Mouse (Mus musculus) neural tube, embryonic 14.5 days (tissue): ENCODE measurements around the gene Zfp383. TPM values are rescaled to one million over a fixed set of nuclear protein-coding genes. Genes with fewer than 3 reads are reported as not detected.
"Not testable (repeated sequence)": the region's sequence is repeated elsewhere in the genome, so short reads cannot be mapped to it uniquely, and the experiment has no call there.

ENCODE experiments used
- ATAC-seq: fragments of 200-750 bp; cut with Nextera tagmentation; 2 replicates; pipeline ENCODE4 v1.8.0; 2017; ENCODE audit warnings: low read depth, mild to moderate bottlenecking, moderate TSS enrichment, moderate library complexity
- H3K27ac ChIP-seq: fragments of 300-500 bp; sonication (generic); 2 replicates; pipeline ENCODE4 v1.5.1; 2014; ENCODE audit warnings: low read depth, mild to moderate bottlenecking, control low read depth, low read length, moderate library complexity, mixed read lengths
- H3K27me3 ChIP-seq: fragments of 300-500 bp; sonication (generic); 2 replicates; pipeline ENCODE4 v1.6.1; 2014; ENCODE audit warnings: low read length; ENCODE audit not compliant: control insufficient read depth, insufficient read depth
- H3K36me3 ChIP-seq: fragments of 300-500 bp; sonication (generic); 2 replicates; pipeline ENCODE4 v1.6.1; 2014; ENCODE audit warnings: low read length, mixed read lengths; ENCODE audit not compliant: control insufficient read depth, insufficient read depth
- H3K4me1 ChIP-seq: fragments of 300-500 bp; sonication (generic); 2 replicates; pipeline ENCODE4 v1.6.1; 2014; ENCODE audit warnings: low read length; ENCODE audit not compliant: control insufficient read depth, insufficient read depth
- H3K4me2 ChIP-seq: fragments of 300-500 bp; sonication (generic); 2 replicates; pipeline ENCODE4 v1.6.1; 2014; ENCODE audit warnings: mild to moderate bottlenecking, low read depth, low read length, control low read depth
- H3K4me3 ChIP-seq: fragments of 300-500 bp; sonication (generic); 2 replicates; pipeline ENCODE4 v1.5.1; 2014; ENCODE audit warnings: low read depth, low read length, control low read depth, mixed read lengths
- H3K9ac ChIP-seq: fragments of 300-500 bp; sonication (generic); replicated peaks from 2 replicates; pipeline ENCODE4 v1.6.1; 2014; ENCODE audit warnings: low read depth, mild to moderate bottlenecking, control low read depth, low read length, mixed read lengths
- H3K9me3 ChIP-seq: fragments of 300-500 bp; sonication (generic); 2 replicates; pipeline ENCODE4 v1.6.1; 2016; ENCODE audit warnings: low read length; ENCODE audit not compliant: control insufficient read depth
- WGBS: fragments of 180-500 bp; shearing (Covaris S2); extraction: QIAGEN DNeasy Blood & Tissue Kit; methylation state at CpG from one replicate; pipeline ENCODE4 v1.1.7; 2014; 5-methylcytosine and 5-hydroxymethylcytosine counted together
- polyA plus RNA-seq: library from polyadenylated mRNA; unstranded; fragments of >200 nt; fragmentation: Nextera tagmentation; extraction: Ambion mirVana; gene quantifications from 2 replicates; pipeline ENCODE4 v1.2.1, GENCODE M21; 2014

The Zfp383 gene
- 7.7 and 9.7 TPM in 2 replicates for polyA plus RNA-seq

DNA sequence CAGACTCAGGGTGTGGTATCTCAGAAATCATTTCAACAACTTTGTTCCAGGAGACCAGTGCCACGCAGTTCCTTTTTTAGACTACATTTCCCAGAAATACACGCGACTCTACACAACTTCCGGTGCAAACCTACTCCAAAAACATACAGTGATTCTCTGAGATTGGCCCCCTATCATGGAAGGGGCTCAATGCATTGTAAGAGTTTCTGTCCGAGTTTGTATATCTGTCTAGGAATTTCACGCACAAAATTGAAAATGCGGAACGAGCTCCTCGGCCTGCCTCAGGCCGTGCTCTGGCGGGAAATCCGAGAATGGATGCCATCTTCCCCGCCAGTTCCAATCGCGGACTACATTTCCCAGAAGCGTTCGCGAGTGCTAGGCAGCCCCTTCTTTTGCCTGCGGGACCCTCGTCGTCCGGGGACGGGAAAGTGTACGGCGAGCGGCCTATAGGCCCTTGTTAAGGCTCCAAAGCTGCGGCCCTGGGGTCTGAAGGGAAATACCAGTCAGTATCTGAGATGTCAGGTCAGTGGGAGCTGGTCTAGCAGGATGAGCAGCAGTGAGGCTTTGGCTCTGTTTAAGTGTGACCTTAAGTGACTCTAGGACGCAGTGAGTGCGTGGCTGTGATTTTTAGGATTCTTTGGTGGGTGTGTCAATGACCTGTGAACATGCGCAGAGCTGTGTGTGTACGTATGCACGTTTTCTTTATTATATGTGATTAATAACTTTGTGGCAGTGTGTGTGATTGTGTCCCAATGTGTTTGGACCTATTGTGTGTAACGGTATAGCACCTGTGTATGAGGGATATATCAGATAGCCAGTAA lies at the start of gene Zfp383:
TSS of gene Zfp383 (plus strand) at position 94 of the 821 bp plus-strand sequence.
- H3K27ac ChIP-seq: peak within 1 kb of the TSS; percentile 97
- peak within 1 kb of the TSS; percentile 57 for H3K4me3 ChIP-seq
- H3K9me3 ChIP-seq: no peaks in the 10 kb centered on the region
- ATAC-seq: peak; percentile 84
- peak within 1 kb of the TSS; percentile 67 for H3K4me2 ChIP-seq
- H3K4me1 ChIP-seq: peaks cover 15% of the 10 kb centered on the region
- H3K27me3 ChIP-seq: no peaks in the 10 kb centered on the region
- peak within 1 kb of the TSS; percentile 63 for H3K9ac ChIP-seq
- under 1% methylated on average over 33 of the region's 33 CpGs for WGBS
- H3K36me3 ChIP-seq: peaks cover 11% of the 10 kb centered on the region

GRCm38 (mm10) chr7:29859532-29860517 lies 48.2 kb upstream of the Zfp383 start, which contains the start of gene Zfp420:
Gene Zfp420, plus strand, starts transcription at chr7:29859979.
- Histone ChIP-seq H3K27ac (peak within 1 kb of the TSS; percentile 60; the same call in 1 of the 2 replicates), H3K9ac (peak within 1 kb of the TSS; percentile 69), H3K4me2 (peak within 1 kb of the TSS; percentile 72), H3K27me3 (no peaks in the 10 kb centered on the region), H3K4me3 (peak within 1 kb of the TSS; percentile 58), H3K4me1 (peaks cover 9% of the 10 kb centered on the region), H3K9me3 (no peaks in the 10 kb centered on the region), H3K36me3 (no peaks in the 10 kb centered on the region)
- peak; percentile 98 for ATAC-seq
- 7% methylated on average over 32 of the region's 32 CpGs for WGBS

DNA sequence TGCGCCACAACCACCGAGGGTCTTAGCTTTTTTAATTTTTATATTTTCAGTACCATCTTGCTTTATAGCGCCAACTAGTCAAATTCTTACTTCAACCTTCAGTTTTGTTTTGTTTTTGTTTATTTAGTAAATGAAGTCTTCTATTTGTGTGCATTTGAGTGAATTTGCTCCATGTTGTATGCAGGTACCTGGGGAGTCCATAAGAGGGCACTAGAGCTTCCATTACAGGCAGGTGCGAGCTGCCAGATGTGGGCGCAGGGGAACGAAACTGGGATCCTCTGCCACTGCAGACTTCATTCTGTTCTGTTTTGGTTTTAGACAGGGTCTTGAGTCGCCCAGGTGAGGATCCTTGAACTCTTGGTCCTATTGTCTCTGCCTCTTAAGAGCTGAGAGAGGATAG lies 46.4 kb upstream of the Zfp383 start:
- no peak for ATAC-seq
- H3K4me1 ChIP-seq: peaks cover 9% of the 10 kb centered on the region
- H3K4me2 ChIP-seq: no peak overlapping the region
- no peak overlapping the region for H3K27ac ChIP-seq
- no peak overlapping the region for H3K4me3 ChIP-seq
- no peaks in the 10 kb centered on the region for H3K27me3 ChIP-seq
- no peak overlapping the region for H3K9ac ChIP-seq
- no peaks in the 10 kb centered on the region for H3K36me3 ChIP-seq
- no peaks in the 10 kb centered on the region for H3K9me3 ChIP-seq
- 89% methylated on average over 7 of the region's 7 CpGs for WGBS

DNA sequence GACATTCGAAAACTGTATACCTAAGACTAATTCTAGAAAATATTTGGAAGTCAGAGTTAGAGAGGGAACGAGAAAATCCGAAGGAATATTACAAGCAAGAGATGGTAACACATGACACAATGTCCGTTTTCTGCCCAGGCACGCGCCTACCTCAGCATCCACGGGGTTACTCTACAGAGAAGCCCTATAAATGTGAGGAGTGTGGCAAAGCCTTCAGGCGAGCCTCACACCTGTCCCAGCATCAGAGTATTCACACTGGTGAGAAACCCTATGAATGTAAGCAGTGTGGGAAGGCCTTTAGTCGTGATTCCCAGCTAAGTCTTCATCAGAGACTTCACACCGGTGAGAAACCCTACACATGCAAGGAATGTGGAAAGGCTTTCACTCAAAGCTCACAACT lies 33.8 kb upstream of the Zfp383 start:
- Histone ChIP-seq H3K36me3 (peaks cover 22% of the 10 kb centered on the region), H3K4me3 (no peak overlapping the region), H3K27me3 (no peaks in the 10 kb centered on the region), H3K27ac (no peak overlapping the region), H3K9ac (no peak overlapping the region), H3K4me2 (no peak overlapping the region), H3K4me1 (no peaks in the 10 kb centered on the region), H3K9me3 (peaks cover 25% of the 10 kb centered on the region)
- ATAC-seq: no peak
- 96% methylated on average over 10 of the region's 10 CpGs for WGBS

GRCm38 (mm10) chr7:29877561-29877960 lies 30.5 kb upstream of the Zfp383 start:
- not testable (repeated sequence) for ATAC-seq, H3K4me3 ChIP-seq, H3K4me1 ChIP-seq, H3K4me2 ChIP-seq, H3K9ac ChIP-seq, H3K27ac ChIP-seq, H3K27me3 ChIP-seq
- Histone ChIP-seq H3K9me3 (peaks cover 23% of the 10 kb centered on the region), H3K36me3 (peaks cover 22% of the 10 kb centered on the region)
- 93% methylated on average over 9 of the region's 9 CpGs for WGBS

DNA sequence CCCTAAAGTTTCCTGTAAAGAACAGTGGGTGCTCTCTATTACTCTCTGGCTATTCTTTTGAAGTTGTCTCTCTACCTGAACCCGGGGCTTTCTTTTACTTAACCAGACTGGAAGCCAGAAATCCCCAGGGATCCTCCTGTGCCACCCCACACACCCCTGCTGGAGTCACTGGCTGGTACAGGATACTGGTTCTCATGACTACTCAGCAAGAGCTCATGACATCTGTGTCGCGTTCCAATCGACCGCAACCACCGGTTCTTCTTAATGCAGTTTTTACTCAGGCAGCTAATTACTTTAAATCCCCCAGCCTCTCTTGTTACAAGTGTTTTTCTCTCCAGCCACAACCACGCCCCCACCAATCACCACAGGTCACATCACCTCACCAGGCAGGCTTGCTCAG lies 28.0 kb upstream of the Zfp383 start:
- WGBS: 74% methylated on average over 7 of the region's 7 CpGs
- ATAC-seq: no peak
- Histone ChIP-seq H3K27me3 (no peaks in the 10 kb centered on the region), H3K4me1 (no peaks in the 10 kb centered on the region), H3K9ac (no peak overlapping the region), H3K27ac (no peak overlapping the region), H3K36me3 (peaks cover 11% of the 10 kb centered on the region), H3K9me3 (peaks cover 12% of the 10 kb centered on the region), H3K4me3 (no peak overlapping the region), H3K4me2 (no peak overlapping the region)

- Histone ChIP-seq H3K4me2 (no peak overlapping the region), H3K4me1 (no peaks in the 10 kb centered on the region), H3K9me3 (peaks cover 4% of the 10 kb centered on the region; the same call in 1 of the 2 replicates), H3K36me3 (peaks cover 2% of the 10 kb centered on the region; the same call in 1 of the 2 replicates), H3K9ac (no peak overlapping the region), H3K4me3 (no peak overlapping the region), H3K27ac (no peak overlapping the region), H3K27me3 (no peaks in the 10 kb centered on the region)
- no peak for ATAC-seq
- WGBS: 92% methylated on average over 7 of the region's 7 CpGs
Measured at GRCm38 (mm10) chr7:29880916-29881315, 27.1 kb upstream of the Zfp383 start.

DNA sequence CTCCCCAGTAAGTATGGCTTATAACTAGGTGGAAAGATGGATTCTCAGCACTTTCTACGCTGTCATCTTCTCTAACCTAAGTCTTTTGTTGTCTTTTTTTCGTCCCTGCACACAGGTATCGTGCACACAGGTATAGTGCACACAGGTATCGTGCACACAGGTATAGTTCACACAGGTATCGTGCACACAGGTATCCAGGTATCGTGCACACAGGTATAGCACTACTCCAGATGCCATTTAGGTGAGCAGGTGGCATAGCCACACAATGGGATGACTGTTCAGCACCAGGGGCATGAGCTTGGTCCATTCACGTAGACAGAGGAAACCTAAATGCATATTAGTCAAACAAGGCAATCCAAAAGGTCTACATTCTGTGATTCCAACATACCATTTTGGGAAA lies 17.5 kb upstream of the Zfp383 start:
- Histone ChIP-seq H3K36me3 (peaks cover 47% of the 10 kb centered on the region), H3K27ac (no peak overlapping the region), H3K4me3 (no peak overlapping the region), H3K27me3 (no peaks in the 10 kb centered on the region), H3K4me1 (no peaks in the 10 kb centered on the region), H3K9me3 (peaks cover 30% of the 10 kb centered on the region), H3K4me2 (no peak overlapping the region), H3K9ac (no peak overlapping the region)
- ATAC-seq: no peak
- WGBS: 97% methylated on average over 7 of the region's 7 CpGs
